Mouse (Mus musculus): ENCODE data around the gene Slc10a7. TPM values are rescaled to one million over a fixed set of nuclear protein-coding genes. Genes with fewer than 3 reads are reported as not detected.
"Not testable (repeated sequence)": the region's sequence is repeated elsewhere in the genome, so short reads cannot be mapped to it uniquely, and the experiment has no call there.

Gene Slc10a7
- polyA plus RNA-seq (2015; fragmentation: Nextera tagmentation; extraction: Ambion mirVana), result 3.6 and 4.1 TPM in 2 replicates

DNA sequence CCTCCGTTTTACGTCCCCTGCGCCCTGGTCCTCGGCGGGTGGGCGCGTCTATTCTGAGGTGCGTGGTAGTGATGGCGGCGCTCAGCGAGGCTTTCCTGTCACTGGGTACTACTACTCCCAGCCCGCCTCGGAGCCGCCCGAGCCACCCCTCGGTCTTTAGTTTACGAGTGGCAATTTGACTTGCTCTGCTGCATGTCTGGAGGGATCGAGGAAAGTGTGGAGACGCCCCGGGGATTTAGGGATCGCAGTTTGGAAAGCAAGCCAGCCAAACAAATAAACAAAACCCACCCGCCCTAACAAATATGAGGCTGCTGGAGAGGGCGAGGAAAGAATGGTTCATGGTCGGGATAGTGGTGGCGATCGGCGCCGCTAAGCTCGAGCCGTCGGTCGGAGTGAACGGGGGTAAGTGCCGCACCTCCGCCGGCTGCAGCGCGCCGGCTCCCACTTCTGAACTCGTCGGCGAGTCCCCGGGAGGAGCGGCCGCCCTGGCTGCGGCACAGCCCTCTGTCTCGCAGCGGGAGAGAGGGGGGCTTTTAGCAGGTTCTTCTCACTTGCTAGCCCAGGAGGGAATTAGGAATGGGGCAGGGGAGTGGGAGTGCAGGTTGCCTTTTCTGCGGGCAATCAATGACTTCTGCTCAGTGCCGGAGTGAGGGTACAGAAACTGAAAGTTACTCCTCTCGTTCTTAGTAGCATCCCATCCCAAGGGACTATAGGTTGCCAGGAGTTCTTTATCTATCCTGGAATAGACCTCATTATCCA, at the start of gene Slc10a7:
Slc10a7 (plus strand) TSS at position 74 of the 759 bp plus-strand sequence.
- peaks cover 7% of the 10 kb centered on the region for H3K36me3 ChIP-seq (replicated peaks; ENCODE audit: insufficient read depth, low read length)
- peak within 1 kb of the TSS; percentile 86 for H3K9ac ChIP-seq (replicated peaks)
- no peak for TF ChIP-seq CTCF (IDR thresholded peaks at IDR 0.05; ENCODE audit: low read depth)
- TF ChIP-seq EP300 (IDR thresholded peaks at IDR 0.05; ENCODE audit: low read depth), result no peak
- peaks cover 12% of the 10 kb centered on the region; the same call in 1 of the 2 replicates for H3K4me1 ChIP-seq (ENCODE audit: insufficient read depth)
- H3K27me3 ChIP-seq (ENCODE audit: insufficient read depth, low read length), result no peaks in the 10 kb centered on the region
- WGBS (ENCODE audit: insufficient replicate concordance), result under 1% methylated on average over 51 of the region's 51 CpGs
- H3K27ac ChIP-seq (ENCODE audit: low read depth), result peak within 1 kb of the TSS; percentile 94
- DNase-seq (peak; percentile 87), ATAC-seq (peak; percentile 90)
- H3K9me3 ChIP-seq (ENCODE audit: low read length), result no peaks in the 10 kb centered on the region
- peak within 1 kb of the TSS; percentile 95 for H3K4me2 ChIP-seq (ENCODE audit: low read depth, low read length)
- H3K4me3 ChIP-seq (ENCODE audit: low read depth, low read length), result peak within 1 kb of the TSS; percentile 78

DNA sequence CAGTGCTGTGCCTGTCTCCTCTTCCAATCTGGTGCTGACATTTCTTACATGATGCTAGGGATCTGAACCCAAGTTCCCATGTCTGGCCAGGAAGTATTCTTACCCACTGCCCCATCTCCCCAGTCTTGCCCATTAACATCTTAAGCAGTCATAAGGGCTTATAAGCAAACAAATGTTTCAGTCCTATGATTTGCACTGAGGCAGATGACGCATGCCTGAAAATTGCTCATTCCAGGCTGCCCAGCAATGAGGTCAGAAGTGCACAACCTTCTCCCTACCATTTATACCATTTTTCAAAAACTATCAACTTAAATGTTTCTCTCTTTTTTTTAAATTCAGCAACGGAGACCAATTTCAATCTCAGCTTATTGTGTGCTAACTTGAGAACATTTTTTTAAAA, 45.2 kb upstream of the Slc10a7 start:
- H3K4me3 ChIP-seq (ENCODE audit: low read depth, low read length), result no peak overlapping the region
- ATAC-seq (no peak), DNase-seq (no peak)
- TF ChIP-seq CTCF (IDR thresholded peaks at IDR 0.05; ENCODE audit: low read depth) (no peak), EP300 (IDR thresholded peaks at IDR 0.05; ENCODE audit: low read depth) (no peak)
- no peak overlapping the region for H3K9ac ChIP-seq (replicated peaks)
- H3K27ac ChIP-seq (ENCODE audit: low read depth), result no peak overlapping the region
- no peaks in the 10 kb centered on the region for H3K36me3 ChIP-seq (replicated peaks; ENCODE audit: insufficient read depth, low read length)
- H3K27me3 ChIP-seq (ENCODE audit: insufficient read depth, low read length), result no peaks in the 10 kb centered on the region
- H3K9me3 ChIP-seq (ENCODE audit: low read length), result no peaks in the 10 kb centered on the region
- no peak overlapping the region for H3K4me2 ChIP-seq (ENCODE audit: low read depth, low read length)
- no peaks in the 10 kb centered on the region for H3K4me1 ChIP-seq (ENCODE audit: insufficient read depth)
- WGBS (ENCODE audit: insufficient replicate concordance), result 70% methylated on average over 2 of the region's 2 CpGs

DNA sequence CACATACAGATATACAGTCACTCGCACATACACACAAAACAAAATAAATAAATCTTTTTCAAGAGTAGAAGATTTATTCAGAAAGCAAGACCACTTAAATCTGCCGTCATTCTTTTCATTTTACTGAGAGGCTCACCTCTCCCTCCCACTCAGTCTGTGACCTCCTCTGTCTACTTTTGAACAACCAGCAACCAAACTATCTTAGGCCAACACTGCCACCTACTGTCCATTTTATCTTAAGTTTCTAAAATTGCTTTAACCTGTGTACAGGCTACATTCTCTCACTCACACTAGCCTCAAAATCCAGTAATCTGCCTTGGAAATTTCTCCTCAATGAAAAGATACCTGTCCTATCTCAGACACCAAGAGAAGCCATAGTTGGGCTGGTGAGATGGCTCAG, 41.3 kb upstream of the Slc10a7 start:
- H3K36me3 ChIP-seq (replicated peaks; ENCODE audit: insufficient read depth, low read length), result no peaks in the 10 kb centered on the region
- TF ChIP-seq CTCF (IDR thresholded peaks at IDR 0.05; ENCODE audit: low read depth), result no peak; the same call in 1 of the 2 replicates
- TF ChIP-seq EP300 (IDR thresholded peaks at IDR 0.05; ENCODE audit: low read depth), result no peak
- no peaks in the 10 kb centered on the region for H3K4me1 ChIP-seq (ENCODE audit: insufficient read depth)
- DNase-seq (no peak), ATAC-seq (no peak)
- no peaks in the 10 kb centered on the region for H3K27me3 ChIP-seq (ENCODE audit: insufficient read depth, low read length)
- H3K27ac ChIP-seq (ENCODE audit: low read depth), result no peak overlapping the region
- no peak overlapping the region for H3K4me2 ChIP-seq (ENCODE audit: low read depth, low read length)
- no peak overlapping the region for H3K4me3 ChIP-seq (ENCODE audit: low read depth, low read length)
- H3K9me3 ChIP-seq (ENCODE audit: low read length), result no peaks in the 10 kb centered on the region
- H3K9ac ChIP-seq (replicated peaks), result no peak overlapping the region
- WGBS (ENCODE audit: insufficient replicate concordance), result 82% methylated on average over 2 of the region's 2 CpGs

DNA sequence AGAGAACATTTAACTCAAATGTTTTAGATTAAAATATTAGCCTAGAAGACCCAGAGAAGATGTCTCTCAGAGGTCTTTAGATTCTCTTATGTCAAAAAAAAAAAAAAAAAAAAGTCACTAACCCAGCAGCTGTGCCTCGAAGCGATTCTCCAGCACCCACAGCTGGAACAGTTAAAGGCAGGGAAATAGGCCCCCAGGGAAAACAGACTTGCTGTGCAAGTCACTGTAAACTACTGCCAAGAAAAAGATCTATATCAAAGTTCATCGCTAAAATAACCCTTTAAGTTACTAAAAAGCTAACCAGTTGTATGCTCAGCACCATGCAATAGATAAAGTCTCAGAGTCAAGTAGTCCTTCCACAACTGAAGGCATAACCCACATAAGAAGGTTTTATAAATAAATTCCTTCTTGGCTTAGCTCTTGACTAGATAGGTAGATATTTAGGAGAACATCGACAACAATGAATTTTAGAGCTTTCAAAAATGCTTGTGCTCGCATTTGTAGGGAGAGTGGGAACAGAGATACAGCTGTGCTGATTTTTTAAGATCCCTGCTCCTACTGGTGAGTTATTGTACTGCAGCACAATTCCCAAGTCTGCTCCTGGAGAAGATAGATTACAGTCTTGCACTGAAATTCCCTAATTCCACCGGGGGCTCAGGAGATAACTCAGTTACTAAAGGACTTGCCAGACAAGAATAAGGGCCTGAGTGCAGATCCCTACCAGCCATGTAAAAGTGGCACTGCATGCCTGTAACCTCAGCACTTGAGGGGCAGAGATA, 31.9 kb upstream of the Slc10a7 start:
- Histone ChIP-seq H3K4me2 (ENCODE audit: low read depth, low read length) (no peak overlapping the region), H3K9me3 (ENCODE audit: low read length) (no peaks in the 10 kb centered on the region), H3K4me3 (ENCODE audit: low read depth, low read length) (no peak overlapping the region), H3K9ac (replicated peaks) (no peak overlapping the region), H3K4me1 (ENCODE audit: insufficient read depth) (no peaks in the 10 kb centered on the region), H3K27me3 (ENCODE audit: insufficient read depth, low read length) (no peaks in the 10 kb centered on the region), H3K27ac (ENCODE audit: low read depth) (no peak overlapping the region), H3K36me3 (replicated peaks; ENCODE audit: insufficient read depth, low read length) (no peaks in the 10 kb centered on the region)
- DNase-seq (no peak), ATAC-seq (no peak)
- WGBS (ENCODE audit: insufficient replicate concordance), result 61% methylated on average over 6 of the region's 6 CpGs
- peak; percentile 27; the same call in 1 of the 2 replicates for TF ChIP-seq CTCF (IDR thresholded peaks at IDR 0.05; ENCODE audit: low read depth)
- no peak for TF ChIP-seq EP300 (IDR thresholded peaks at IDR 0.05; ENCODE audit: low read depth)

DNA sequence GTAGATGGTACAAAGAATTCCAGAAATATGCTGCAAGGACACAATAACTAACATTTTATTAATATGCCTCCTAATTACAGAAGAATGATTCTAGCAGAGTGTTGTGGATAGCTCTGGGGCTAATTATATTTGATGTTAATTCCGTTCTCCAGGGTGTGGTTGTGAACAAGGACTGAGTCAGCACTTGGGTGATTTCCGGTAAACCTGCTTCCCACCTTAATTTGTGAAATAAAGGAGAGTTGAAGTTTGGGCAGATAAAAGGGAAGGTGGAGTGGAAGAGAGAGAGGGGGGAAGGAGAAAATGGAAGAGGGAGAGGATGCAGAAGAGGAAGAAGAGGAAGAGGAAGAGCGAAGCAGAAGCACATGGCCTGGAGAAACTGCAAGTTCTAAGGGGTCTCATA, 19.4 kb upstream of the Slc10a7 start:
- Histone ChIP-seq H3K36me3 (replicated peaks; ENCODE audit: insufficient read depth, low read length) (no peaks in the 10 kb centered on the region), H3K9ac (replicated peaks) (no peak overlapping the region), H3K9me3 (ENCODE audit: low read length) (no peaks in the 10 kb centered on the region), H3K27me3 (ENCODE audit: insufficient read depth, low read length) (no peaks in the 10 kb centered on the region), H3K4me1 (ENCODE audit: insufficient read depth) (no peaks in the 10 kb centered on the region), H3K27ac (ENCODE audit: low read depth) (no peak overlapping the region), H3K4me3 (ENCODE audit: low read depth, low read length) (no peak overlapping the region), H3K4me2 (ENCODE audit: low read depth, low read length) (no peak overlapping the region)
- DNase-seq (no peak), ATAC-seq (no peak)
- WGBS (ENCODE audit: insufficient replicate concordance), result 76% methylated on average over 3 of the region's 3 CpGs
- TF ChIP-seq CTCF (IDR thresholded peaks at IDR 0.05; ENCODE audit: low read depth) (no peak), EP300 (IDR thresholded peaks at IDR 0.05; ENCODE audit: low read depth) (no peak)

DNA sequence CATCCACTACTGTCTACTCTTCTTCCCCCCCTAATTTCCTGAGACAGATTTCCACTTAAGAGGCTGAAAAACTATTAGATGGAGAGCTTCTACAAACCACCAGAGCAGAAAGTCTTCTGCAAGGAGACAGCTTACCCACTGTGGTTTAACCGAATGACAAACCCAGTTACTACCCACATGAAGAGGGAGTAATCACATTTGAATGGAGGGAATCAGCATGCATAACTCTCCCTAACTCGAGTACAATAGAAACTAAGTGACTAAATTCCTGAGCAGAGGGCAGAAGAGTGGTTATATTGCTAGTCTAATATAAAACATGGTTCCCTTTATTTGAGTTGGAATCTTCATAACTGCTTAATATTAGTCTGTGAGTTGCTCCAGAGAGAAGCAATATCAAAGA, 16.1 kb upstream of the Slc10a7 start:
- DNase-seq (no peak), ATAC-seq (no peak)
- H3K9me3 ChIP-seq (ENCODE audit: low read length), result no peaks in the 10 kb centered on the region
- no peaks in the 10 kb centered on the region for H3K36me3 ChIP-seq (replicated peaks; ENCODE audit: insufficient read depth, low read length)
- H3K9ac ChIP-seq (replicated peaks), result no peak overlapping the region
- H3K4me3 ChIP-seq (ENCODE audit: low read depth, low read length), result no peak overlapping the region
- 41% methylated on average over 2 of the region's 2 CpGs for WGBS (ENCODE audit: insufficient replicate concordance)
- no peak overlapping the region for H3K27ac ChIP-seq (ENCODE audit: low read depth)
- no peak overlapping the region for H3K4me2 ChIP-seq (ENCODE audit: low read depth, low read length)
- no peaks in the 10 kb centered on the region for H3K27me3 ChIP-seq (ENCODE audit: insufficient read depth, low read length)
- no peaks in the 10 kb centered on the region for H3K4me1 ChIP-seq (ENCODE audit: insufficient read depth)
- TF ChIP-seq CTCF (IDR thresholded peaks at IDR 0.05; ENCODE audit: low read depth), result no peak
- no peak for TF ChIP-seq EP300 (IDR thresholded peaks at IDR 0.05; ENCODE audit: low read depth)

DNA sequence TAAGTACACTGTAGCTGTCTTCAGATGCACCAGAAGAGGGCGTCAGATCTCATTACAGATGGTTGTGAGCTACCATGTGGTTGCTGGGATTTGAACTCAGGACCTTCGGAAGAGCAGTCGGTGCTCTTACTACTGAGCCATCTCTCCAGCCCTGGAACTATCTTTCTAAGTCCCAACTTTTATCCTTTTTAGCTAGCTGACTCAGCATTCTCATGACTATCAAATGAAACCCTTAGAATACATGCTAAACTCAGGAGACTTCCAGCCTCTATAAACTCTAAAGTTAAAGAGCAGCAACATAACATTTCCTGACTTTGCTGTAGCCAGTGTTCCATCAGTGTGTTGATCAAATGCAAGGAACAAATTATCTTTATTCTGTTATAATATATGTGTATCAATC, 12.9 kb upstream of the Slc10a7 start:
- not testable (repeated sequence) for H3K4me2 ChIP-seq (ENCODE audit: low read depth, low read length); H3K36me3 ChIP-seq (replicated peaks; ENCODE audit: insufficient read depth, low read length); H3K4me3 ChIP-seq (ENCODE audit: low read depth, low read length); H3K4me1 ChIP-seq (ENCODE audit: insufficient read depth); DNase-seq; H3K27ac ChIP-seq (ENCODE audit: low read depth); H3K9me3 ChIP-seq (ENCODE audit: low read length); ATAC-seq; H3K27me3 ChIP-seq (ENCODE audit: insufficient read depth, low read length); H3K9ac ChIP-seq (replicated peaks)
- 92% methylated on average over 3 of the region's 3 CpGs for WGBS (ENCODE audit: insufficient replicate concordance)

Measured in liver, postnatal 0 days (tissue).